Mouse (Mus musculus): ENCODE results near the gene Adamts13. TPM values are rescaled to one million over a fixed set of nuclear protein-coding genes. Genes with fewer than 3 reads are reported as not detected.
A peak's percentile ranks its signal among the peaks of the same experiment; 100 is the strongest.

Adamts13 gene
- polyA plus RNA-seq, 1 experiment from 2014 or later = 0.26 TPM

- H3K27me3 ChIP-seq = no peaks in the 10 kb centered on the region
- ATAC-seq (replicated peaks; ENCODE audit: low FRiP score) = no peak
- 81% methylated on average over 4 of the region's 4 CpGs for WGBS
Measured at GRCm38 (mm10) chr2:27044166-27044565, 71.0 kb downstream of the Adamts13 start.

GRCm38 (mm10) chr2:27044641-27045040 is 71.4 kb downstream of the Adamts13 start:
- H3K4me2 ChIP-seq = no peak overlapping the region
- ATAC-seq (replicated peaks; ENCODE audit: low FRiP score) = no peak
- no peak overlapping the region for H3K27ac ChIP-seq
- H3K4me3 ChIP-seq (replicated peaks) = no peak overlapping the region
- no peak overlapping the region for H3K9ac ChIP-seq
- no peaks in the 10 kb centered on the region for H3K36me3 ChIP-seq
- no peaks in the 10 kb centered on the region for H3K9me3 ChIP-seq (replicated peaks)
- 75% methylated on average over 3 of the region's 3 CpGs for WGBS
- H3K4me1 ChIP-seq = peaks cover 3% of the 10 kb centered on the region; the same call in 1 of the 2 replicates
- H3K27me3 ChIP-seq = no peaks in the 10 kb centered on the region

More at GRCm38 (mm10) chr2:27044166-27044565, 71.0 kb downstream of the Adamts13 start:
- H3K36me3 ChIP-seq = no peaks in the 10 kb centered on the region
- no peak overlapping the region for H3K9ac ChIP-seq
- no peak overlapping the region for H3K4me2 ChIP-seq
- H3K9me3 ChIP-seq (replicated peaks) = no peaks in the 10 kb centered on the region
- H3K4me1 ChIP-seq = peaks cover 3% of the 10 kb centered on the region; the same call in 1 of the 2 replicates
- H3K27ac ChIP-seq = no peak overlapping the region
- H3K4me3 ChIP-seq (replicated peaks) = no peak overlapping the region

- no peaks in the 10 kb centered on the region for H3K36me3 ChIP-seq
- H3K9ac ChIP-seq = no peak overlapping the region
- peak overlapping the region; percentile 49 for H3K27ac ChIP-seq
- no peaks in the 10 kb centered on the region for H3K27me3 ChIP-seq
- no peak overlapping the region for H3K4me3 ChIP-seq (replicated peaks)
- H3K9me3 ChIP-seq (replicated peaks) = no peaks in the 10 kb centered on the region
- WGBS = 53% methylated on average over 8 of the region's 8 CpGs
- no peak; the same call in 1 of the 2 replicates for ATAC-seq (replicated peaks; ENCODE audit: low FRiP score)
- peaks cover 3% of the 10 kb centered on the region; the same call in 1 of the 2 replicates for H3K4me1 ChIP-seq
- no peak overlapping the region for H3K4me2 ChIP-seq
Measured at GRCm38 (mm10) chr2:27045979-27046770, 73.0 kb downstream of the Adamts13 start.

- Histone ChIP-seq H3K36me3 (no peaks in the 10 kb centered on the region), H3K9ac (no peak overlapping the region), H3K4me1 (peaks cover 3% of the 10 kb centered on the region; the same call in 1 of the 2 replicates), H3K27me3 (no peaks in the 10 kb centered on the region), H3K4me3 (replicated peaks) (no peak overlapping the region), H3K4me2 (no peak overlapping the region), H3K27ac (no peak overlapping the region), H3K9me3 (replicated peaks) (no peaks in the 10 kb centered on the region)
- ATAC-seq (replicated peaks; ENCODE audit: low FRiP score) = no peak
- 56% methylated on average over 6 of the region's 6 CpGs for WGBS
Measured at GRCm38 (mm10) chr2:27049408-27049807, 76.2 kb downstream of the Adamts13 start.

GRCm38 (mm10) chr2:27058251-27058650 is 85.0 kb downstream of the Adamts13 start:
- Histone ChIP-seq H3K4me3 (replicated peaks) (no peak overlapping the region), H3K27me3 (no peaks in the 10 kb centered on the region), H3K9ac (no peak overlapping the region), H3K27ac (no peak overlapping the region), H3K4me2 (no peak overlapping the region), H3K9me3 (replicated peaks) (no peaks in the 10 kb centered on the region), H3K4me1 (peaks cover 29% of the 10 kb centered on the region), H3K36me3 (no peaks in the 10 kb centered on the region)
- WGBS = 18% methylated on average over 4 of the region's 4 CpGs
- no peak for ATAC-seq (replicated peaks; ENCODE audit: low FRiP score)

- H3K4me3 ChIP-seq (replicated peaks) = no peak overlapping the region
- 10% methylated on average over 12 of the region's 12 CpGs for WGBS
- H3K36me3 ChIP-seq = no peaks in the 10 kb centered on the region
- H3K27me3 ChIP-seq = no peaks in the 10 kb centered on the region
- ATAC-seq (replicated peaks; ENCODE audit: low FRiP score) = no peak
- no peaks in the 10 kb centered on the region for H3K9me3 ChIP-seq (replicated peaks)
- no peak overlapping the region for H3K4me2 ChIP-seq
- H3K27ac ChIP-seq = no peak overlapping the region
- no peak overlapping the region for H3K9ac ChIP-seq
- H3K4me1 ChIP-seq = peaks cover 29% of the 10 kb centered on the region
Measured at GRCm38 (mm10) chr2:27058751-27059150, 85.5 kb downstream of the Adamts13 start.

- WGBS = 64% methylated on average over 9 of the region's 9 CpGs
- H3K9me3 ChIP-seq (replicated peaks) = no peaks in the 10 kb centered on the region
- H3K4me3 ChIP-seq (replicated peaks) = no peak overlapping the region
- no peak overlapping the region for H3K9ac ChIP-seq
- no peaks in the 10 kb centered on the region for H3K27me3 ChIP-seq
- H3K27ac ChIP-seq = no peak overlapping the region
- peaks cover 29% of the 10 kb centered on the region for H3K4me1 ChIP-seq
- no peak overlapping the region for H3K4me2 ChIP-seq
- ATAC-seq (replicated peaks; ENCODE audit: low FRiP score) = no peak
- H3K36me3 ChIP-seq = no peaks in the 10 kb centered on the region
Measured at GRCm38 (mm10) chr2:27059187-27059586, 86.0 kb downstream of the Adamts13 start.

Other genes with a start within 250 kb of the Adamts13 start
- gene Abo, start 108.4 kb upstream of the Adamts13 start, polyA plus RNA-seq (2015; fragmentation: Nextera tagmentation; extraction: Ambion mirVana) = not detected in 2 replicates
- gene Surf6, start 70.5 kb upstream of the Adamts13 start, polyA plus RNA-seq (2015; fragmentation: Nextera tagmentation; extraction: Ambion mirVana) = 31.2 and 31.5 TPM in 2 replicates
- 56.0 and 59.0 TPM in 2 replicates for gene Med22, start 62.7 kb upstream of the Adamts13 start, polyA plus RNA-seq (2015; fragmentation: Nextera tagmentation; extraction: Ambion mirVana)
- 640 and 684 TPM in 2 replicates for gene Rpl7a, start 62.7 kb upstream of the Adamts13 start, polyA plus RNA-seq (2015; fragmentation: Nextera tagmentation; extraction: Ambion mirVana)
- gene Surf2, start 57.0 kb upstream of the Adamts13 start, polyA plus RNA-seq (2015; fragmentation: Nextera tagmentation; extraction: Ambion mirVana) = 45.4 and 46.4 TPM in 2 replicates
- 55.2 and 58.1 TPM in 2 replicates for gene Surf1, start 56.9 kb upstream of the Adamts13 start, polyA plus RNA-seq (2015; fragmentation: Nextera tagmentation; extraction: Ambion mirVana)
- 224 and 227 TPM in 2 replicates for gene Surf4, start 39.5 kb upstream of the Adamts13 start, polyA plus RNA-seq (2015; fragmentation: Nextera tagmentation; extraction: Ambion mirVana)
- gene Stkld1, start 39.4 kb upstream of the Adamts13 start, polyA plus RNA-seq (2015; fragmentation: Nextera tagmentation; extraction: Ambion mirVana) = 0.08 TPM in 1 of 2 replicates, not detected in the other
- 49.7 and 50.1 TPM in 2 replicates for gene Rexo4, start 9.0 kb upstream of the Adamts13 start, polyA plus RNA-seq (2015; fragmentation: Nextera tagmentation; extraction: Ambion mirVana)
- gene Cacfd1, start 36.5 kb downstream of the Adamts13 start, polyA plus RNA-seq (2015; fragmentation: Nextera tagmentation; extraction: Ambion mirVana) = 61.0 and 66.1 TPM in 2 replicates
- gene Slc2a6, start 54.6 kb downstream of the Adamts13 start, polyA plus RNA-seq (2015; fragmentation: Nextera tagmentation; extraction: Ambion mirVana) = 0.31 and 0.96 TPM in 2 replicates
- 3.4 and 5.3 TPM in 2 replicates for gene Mymk, start 98.8 kb downstream of the Adamts13 start, polyA plus RNA-seq (2015; fragmentation: Nextera tagmentation; extraction: Ambion mirVana)
- gene Adamtsl2, start 106.0 kb downstream of the Adamts13 start, polyA plus RNA-seq (2015; fragmentation: Nextera tagmentation; extraction: Ambion mirVana) = 1.3 and 1.7 TPM in 2 replicates
- 0.18 and 0.30 TPM in 2 replicates for gene Fam163b, start 169.1 kb downstream of the Adamts13 start, polyA plus RNA-seq (2015; fragmentation: Nextera tagmentation; extraction: Ambion mirVana)
- gene Dbh, start 191.8 kb downstream of the Adamts13 start, polyA plus RNA-seq (2015; fragmentation: Nextera tagmentation; extraction: Ambion mirVana) = 3.5 and 19.1 TPM in 2 replicates

All from kidney, embryonic 15.5 days (tissue).